Mouse (Mus musculus): ENCODE measurements around the gene Milr1. TPM values are rescaled to one million over a fixed set of nuclear protein-coding genes. Genes with fewer than 3 reads are reported as not detected.
"Not testable (repeated sequence)": the region's sequence is repeated elsewhere in the genome, so short reads cannot be mapped to it uniquely, and the experiment has no call there.

Milr1 gene
- total RNA-seq, 2 experiments from 2014 or later = not detected

DNA sequence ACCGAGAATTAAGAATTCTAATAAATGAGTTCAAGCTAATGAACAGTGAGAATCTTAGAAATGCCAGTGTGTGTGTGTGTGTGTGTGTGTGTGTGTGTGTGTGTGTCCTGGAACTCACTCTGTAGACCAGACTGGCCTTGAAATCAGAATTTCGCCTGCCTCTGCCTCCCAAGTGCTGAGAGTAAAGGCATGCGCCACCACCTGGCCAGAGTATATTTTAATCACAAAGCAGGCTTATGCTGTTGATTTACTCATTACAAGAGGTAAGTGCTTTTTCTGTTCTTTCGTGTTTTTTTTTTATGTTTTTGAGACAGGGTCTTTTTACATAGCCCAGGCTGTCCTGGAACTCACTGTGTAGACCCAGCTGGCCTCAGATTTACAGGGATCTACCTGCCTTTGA lies 42.8 kb downstream of the Milr1 start:
- DNase-seq (ENCODE audit: extremely low spot score in 1 of 2, low spot score in 1 of 2) = no peak

DNA sequence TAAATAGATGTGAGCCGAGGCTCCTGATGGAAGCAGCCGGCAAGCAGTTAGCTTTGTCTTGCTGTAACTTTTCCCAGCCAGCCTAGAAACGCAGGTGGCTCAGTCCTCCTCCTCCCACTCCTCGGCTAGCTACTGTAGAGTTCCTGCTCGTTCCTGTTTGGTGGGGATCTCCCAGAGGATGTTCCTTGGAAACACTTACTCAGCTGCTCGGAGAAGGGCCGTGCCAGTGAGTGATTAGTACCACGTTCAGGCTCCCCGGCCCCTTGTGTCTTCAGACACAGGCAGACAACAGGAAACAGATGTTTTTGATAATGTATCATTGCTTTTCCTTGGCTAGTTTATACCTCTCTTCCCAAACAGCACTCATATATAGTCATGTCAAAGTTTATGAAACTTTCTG lies 44.7 kb downstream of the Milr1 start:
- DNase-seq (ENCODE audit: extremely low spot score in 1 of 2, low spot score in 1 of 2) = no peak

DNA sequence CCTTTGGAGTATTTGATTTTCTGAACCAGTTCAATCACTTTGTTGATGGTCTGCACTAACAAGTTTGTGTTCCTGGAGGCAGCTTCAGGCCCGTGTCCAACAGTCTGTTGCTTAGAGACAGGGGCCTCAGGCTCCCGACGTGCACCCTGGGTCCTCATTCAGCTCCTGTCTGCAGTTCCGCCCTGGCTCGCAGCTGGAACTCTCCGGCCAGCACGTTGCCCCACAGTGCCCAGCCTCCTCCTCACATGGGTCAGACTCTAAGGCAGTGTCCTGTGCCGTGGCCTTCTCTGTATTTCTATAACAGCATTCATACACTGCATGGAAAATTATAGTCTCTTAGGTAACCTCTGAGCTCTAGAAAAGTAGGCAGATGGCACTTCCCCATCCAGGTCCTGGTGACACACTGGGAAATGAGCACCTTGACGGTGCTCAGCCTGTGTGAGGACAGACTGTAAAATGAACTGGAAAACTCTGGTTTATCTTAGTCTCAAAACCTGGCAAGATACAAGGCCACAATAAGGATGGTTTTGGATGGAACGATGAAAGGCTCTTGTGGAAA lies 51.1 kb downstream of the Milr1 start:
- DNase-seq (ENCODE audit: extremely low spot score in 1 of 2, low spot score in 1 of 2) = no peak

DNA sequence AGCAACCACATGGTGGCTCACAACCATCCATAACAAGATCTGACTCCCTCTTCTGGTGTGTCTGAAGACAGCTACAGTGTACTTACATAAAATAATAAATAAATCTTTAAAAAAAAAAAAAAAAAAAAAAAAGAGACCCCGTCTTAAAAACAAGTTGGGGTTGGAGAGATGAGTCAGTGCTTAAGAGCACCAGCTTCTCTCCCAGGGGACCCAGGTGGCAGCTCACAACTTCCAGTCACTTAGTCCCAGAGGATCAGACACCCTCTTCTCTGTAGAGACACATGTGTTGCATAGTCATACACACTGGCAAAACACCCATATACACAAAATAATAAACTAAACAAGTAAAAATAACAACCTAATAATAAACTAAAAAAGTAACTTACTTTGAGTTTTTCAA lies 56.4 kb downstream of the Milr1 start:
- not testable (repeated sequence) for DNase-seq (ENCODE audit: extremely low spot score in 1 of 2, low spot score in 1 of 2)

DNA sequence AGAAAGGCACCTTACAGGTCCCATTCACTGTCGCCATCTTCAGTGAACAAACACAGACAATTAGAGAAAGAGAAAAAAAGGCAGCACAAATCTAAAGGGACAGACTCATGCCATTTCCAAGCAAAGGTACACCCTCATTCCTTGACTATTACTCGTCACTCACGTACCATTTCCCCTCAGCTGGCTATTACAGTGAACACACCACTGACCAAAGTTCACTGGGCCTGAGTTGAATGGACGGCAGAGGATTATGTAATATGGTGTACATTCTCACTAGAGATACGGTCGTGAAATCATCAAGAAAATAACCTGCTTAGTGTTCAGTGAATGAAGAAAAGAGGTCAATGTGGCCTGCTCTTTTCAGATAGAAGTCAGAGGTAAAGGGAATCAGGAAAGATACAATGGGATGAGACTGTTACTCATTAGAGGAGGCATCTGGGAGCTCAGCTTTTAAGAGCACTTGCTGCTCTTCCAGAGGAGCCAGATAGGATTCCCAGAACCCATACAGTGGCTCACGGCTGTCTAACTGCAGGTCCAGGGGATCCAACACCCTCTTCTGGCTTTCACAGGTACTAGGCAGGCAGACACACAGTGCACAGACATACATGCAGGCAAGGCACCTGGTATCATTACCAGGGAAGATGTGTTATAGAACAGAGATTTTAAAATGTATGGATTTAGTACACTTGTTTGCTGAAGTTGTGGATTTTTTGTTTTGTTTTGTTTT lies 61.5 kb downstream of the Milr1 start:
- no peak for DNase-seq (ENCODE audit: extremely low spot score in 1 of 2, low spot score in 1 of 2)

DNA sequence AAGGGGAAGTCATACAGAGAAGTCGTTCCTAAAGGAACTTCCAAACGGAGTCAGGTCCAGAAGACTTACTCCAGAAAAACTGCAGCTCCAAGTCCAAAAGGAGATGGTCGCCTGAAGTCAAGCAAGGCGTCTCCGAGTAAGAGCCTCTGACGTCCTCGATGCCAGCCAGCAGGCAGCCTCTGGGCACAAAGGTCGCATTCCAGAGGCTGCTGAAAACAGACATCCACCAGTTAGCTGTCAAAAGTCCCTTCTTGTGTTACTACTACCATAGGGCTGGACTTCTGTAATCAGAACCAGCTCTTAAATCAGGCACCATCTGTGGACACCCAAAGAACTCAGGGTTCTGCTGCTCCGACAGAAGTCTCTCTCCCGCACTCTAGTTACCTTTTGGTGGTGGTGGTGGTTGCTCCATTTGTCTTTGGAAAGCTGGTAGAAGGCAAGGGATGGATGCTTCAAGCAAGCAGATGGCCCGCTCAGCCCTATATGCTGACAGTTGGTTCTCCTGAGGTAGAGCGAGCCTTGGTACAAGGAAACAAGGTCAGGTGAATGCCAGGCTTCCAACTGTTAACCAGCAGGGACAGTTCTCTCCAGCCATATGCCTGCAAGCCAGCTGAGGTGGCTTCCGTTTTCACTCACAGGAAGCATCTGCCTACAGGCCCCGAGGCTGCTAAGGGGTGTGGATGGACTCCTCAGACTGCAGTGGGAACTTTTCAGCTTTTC lies 63.7 kb downstream of the Milr1 start:
- no peak for DNase-seq (ENCODE audit: extremely low spot score in 1 of 2, low spot score in 1 of 2)

DNA sequence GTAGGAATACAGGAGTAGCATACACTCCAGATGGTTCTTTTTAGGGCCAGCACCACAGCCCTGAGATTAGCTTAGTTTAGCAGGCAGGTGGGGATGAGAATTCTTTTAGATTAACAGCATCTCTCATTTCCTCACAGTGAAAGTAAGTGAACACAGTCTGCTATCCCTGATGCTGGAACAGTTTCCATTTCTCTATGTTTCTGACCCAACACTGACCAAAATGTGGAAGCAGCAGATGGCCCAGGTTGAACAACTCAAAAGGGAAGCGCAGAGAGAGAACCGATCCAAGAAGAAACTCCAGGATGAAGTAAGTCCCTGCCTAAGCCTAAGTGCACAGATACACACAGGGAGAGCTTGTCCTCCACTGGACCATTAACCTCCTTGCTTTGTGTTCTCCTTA lies 64.3 kb downstream of the Milr1 start:
- DNase-seq (ENCODE audit: extremely low spot score in 1 of 2, low spot score in 1 of 2) = no peak

DNA sequence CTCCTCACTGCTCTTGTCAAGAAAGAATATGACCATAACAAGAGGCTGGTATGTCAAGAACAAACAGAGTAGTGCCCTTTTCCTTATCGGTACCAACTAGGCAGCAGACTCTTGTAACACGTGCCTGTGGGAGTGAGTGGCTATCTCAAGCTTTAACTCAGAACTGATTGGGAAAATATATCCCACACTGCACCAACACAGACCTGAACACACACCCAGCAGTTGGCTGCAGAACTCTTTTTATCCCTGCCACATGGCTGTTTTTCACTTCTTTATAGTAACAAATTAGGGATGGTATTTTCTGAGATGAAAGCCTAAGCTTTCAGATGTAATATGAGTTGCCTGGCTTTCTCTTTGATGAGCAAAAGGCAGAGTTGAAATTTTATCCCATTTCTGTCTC lies 64.7 kb downstream of the Milr1 start:
- DNase-seq (ENCODE audit: extremely low spot score in 1 of 2, low spot score in 1 of 2) = no peak

DNA sequence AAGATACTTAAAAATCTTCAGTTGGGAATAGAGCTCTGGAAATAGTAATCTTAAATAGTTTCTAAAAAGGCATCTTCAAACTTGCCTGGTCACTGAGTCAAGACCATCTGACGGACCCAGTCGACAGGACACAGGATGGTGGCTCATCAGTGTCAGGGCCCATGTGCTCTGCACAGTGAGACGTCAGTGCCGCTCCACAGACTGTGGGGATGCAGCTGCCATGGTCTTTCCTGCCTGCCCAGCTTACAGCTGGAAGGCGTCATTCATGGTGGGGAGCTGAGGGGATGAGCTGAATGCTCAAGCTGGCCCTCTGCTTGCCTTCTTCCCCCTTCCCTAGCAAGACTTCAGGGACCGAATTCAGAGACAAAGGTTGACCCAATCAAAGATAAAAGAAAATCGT lies 65.3 kb downstream of the Milr1 start:
- DNase-seq (ENCODE audit: extremely low spot score in 1 of 2, low spot score in 1 of 2) = no peak

DNA sequence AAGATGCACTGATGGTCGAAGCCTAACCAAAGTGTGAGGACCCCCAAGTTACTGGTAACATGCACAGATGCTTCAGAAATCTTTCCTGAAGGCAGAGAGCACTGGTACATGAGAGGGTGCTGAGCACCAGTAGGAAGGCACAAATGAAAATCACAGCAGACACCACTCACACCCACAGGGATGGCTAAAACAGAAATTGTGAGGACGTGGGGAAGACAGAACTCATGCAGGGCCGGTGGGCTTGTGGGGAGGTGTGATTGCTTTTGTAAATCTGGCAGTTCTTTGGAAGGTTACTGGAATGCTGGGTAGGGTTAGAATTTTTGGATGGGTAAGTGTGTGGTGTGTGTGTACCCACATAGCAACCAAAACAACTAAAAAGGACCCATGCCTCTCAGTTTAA lies 66.1 kb downstream of the Milr1 start:
- DNase-seq (ENCODE audit: extremely low spot score in 1 of 2, low spot score in 1 of 2) = no peak

DNA sequence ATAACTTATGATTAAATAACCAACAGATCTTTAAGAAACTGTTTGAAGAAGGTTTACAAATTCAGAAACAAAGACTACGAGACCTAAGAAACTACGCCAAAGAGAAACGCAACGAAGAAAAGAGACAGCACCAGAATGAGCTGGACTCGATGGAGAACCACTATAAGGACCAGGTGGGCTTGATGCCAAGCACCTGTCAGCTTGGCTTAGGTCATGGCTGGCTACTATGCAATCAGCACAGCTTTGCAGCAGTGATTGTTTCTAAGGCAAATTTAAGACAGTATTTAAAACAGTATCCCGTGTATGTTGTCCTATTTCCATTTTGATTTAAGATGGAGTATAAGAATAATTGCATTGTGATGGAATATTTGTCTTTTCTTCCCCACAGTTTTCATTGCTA lies 66.8 kb downstream of the Milr1 start:
- DNase-seq (ENCODE audit: extremely low spot score in 1 of 2, low spot score in 1 of 2) = no peak

DNA sequence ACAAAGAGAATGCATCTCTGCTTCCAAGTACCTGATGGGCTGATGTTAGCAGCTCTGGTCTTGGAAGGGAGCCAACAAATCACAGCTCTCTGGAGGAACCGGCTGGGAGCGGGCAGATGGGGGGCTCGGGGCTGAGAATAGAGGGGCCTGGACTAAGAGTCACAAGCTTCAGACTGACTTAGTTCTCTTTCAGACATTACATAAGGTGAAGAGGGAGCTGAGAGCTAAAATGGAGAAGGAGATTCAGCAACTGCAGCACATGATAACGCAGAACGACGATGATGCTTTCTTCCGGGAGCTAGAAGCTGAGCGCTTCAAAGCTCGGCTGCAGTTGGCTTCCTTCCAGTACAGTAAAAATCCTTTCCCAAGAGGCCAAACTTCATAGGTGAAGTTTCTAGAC lies 67.3 kb downstream of the Milr1 start:
- no peak for DNase-seq (ENCODE audit: extremely low spot score in 1 of 2, low spot score in 1 of 2)

Small RNAs within 50 kb of the gene (microRNA-seq; reads per million reads assigned to microRNA genes)
- gene Gm25994 (0 reads per million in 2 experiments), gene Mir3064 (19.3 to 23.2 reads per million in 2 experiments)

Other genes with a start within 250 kb of the Milr1 start
- gene Tex2, start 137.8 kb upstream of the Milr1 start, total RNA-seq (2021) = 100 to 1,000 TPM; 129 to 144 TPM
- gene Pecam1, start 598 bp upstream of the Milr1 start, total RNA-seq (2021) = 10 to 100 TPM; 13.6 to 16.6 TPM
- 1 to 10 TPM; 4.0 to 4.1 TPM for gene Polg2, start 28.3 kb downstream of the Milr1 start, total RNA-seq (2021)
- gene Ddx5, start 38.0 kb downstream of the Milr1 start, total RNA-seq (2021) = 100 to 1,000 TPM; 711 to 757 TPM
- gene Cep95, start 38.0 kb downstream of the Milr1 start, total RNA-seq (2021) = 10 to 100 TPM; 11.3 to 15.8 TPM
- 10 to 100 TPM; 28.2 to 32.2 TPM for gene Smurf2, start 169.5 kb downstream of the Milr1 start, total RNA-seq (2021)
- 10 to 100 TPM; 22.0 to 26.8 TPM for gene Kpna2, start 248.3 kb downstream of the Milr1 start, total RNA-seq (2021)